In genomic region chr17:71195633-71196391, GRCm38 (mm10) we compare ENCODE assay signal across 8 mouse cellular contexts. TPM values are rescaled to one million over a fixed set of nuclear protein-coding genes. Genes with fewer than 3 reads are reported as not detected.
DNase-seq lines count a peak whose midpoint lies in the region; ATAC-seq and TF ChIP-seq lines count a peak whose summit lies in the region.

No protein-coding gene starts in this region.

- H3K27ac ChIP-seq in forebrain, embryonic 12.5 days, result no peak overlapping the region
- 0 out of 2 replicates have a peak overlapping the region, but pooled peaks have one; percentile 9 for H3K27ac ChIP-seq in intestine, postnatal 0 days (ENCODE audit: low read depth, low read length)
- H3K27ac ChIP-seq in lung, embryonic 15.5 days, result no peak overlapping the region

- peaks cover 16% of the 10 kb centered on the region for H3K4me1 ChIP-seq in forebrain, embryonic 12.5 days
- H3K4me1 ChIP-seq in intestine, postnatal 0 days (replicated peaks; ENCODE audit: control insufficient read depth, insufficient read depth, low read length), result no peaks in the 10 kb centered on the region
- peaks cover 22% of the 10 kb centered on the region for H3K4me1 ChIP-seq in lung, embryonic 15.5 days

- H3K9me3 ChIP-seq in forebrain, embryonic 12.5 days, result no peaks in the 10 kb centered on the region
- H3K9me3 ChIP-seq in intestine, postnatal 0 days (ENCODE audit: control insufficient read depth), result no peaks in the 10 kb centered on the region
- H3K9me3 ChIP-seq in lung, embryonic 15.5 days, result no peaks in the 10 kb centered on the region

- DNase-seq in left cerebral cortex, postnatal 4 days, result peak; percentile 18
- no peak for DNase-seq in left cerebral cortex, adult 9 months (ENCODE audit: low spot score in 2 of 2)
- DNase-seq in T-cell, adult 2 months (ENCODE audit: low spot score), result peak; percentile 61
- DNase-seq in spleen, adult 12 weeks (ENCODE audit: low spot score), result peak; percentile 67
- DNase-seq in right cerebral cortex, postnatal 25 days, result no peak

- 55% methylated on average over 10 of the region's 10 CpGs for WGBS in forebrain, embryonic 12.5 days
- 28% methylated on average over 10 of the region's 10 CpGs for WGBS in intestine, postnatal 0 days
- 23% methylated on average over 10 of the region's 10 CpGs for WGBS in lung, embryonic 15.5 days

- no peak overlapping the region for H3K4me3 ChIP-seq in forebrain, embryonic 12.5 days (replicated peaks)
- peak overlapping the region; percentile 16; the same call in 1 of the 2 replicates for H3K4me3 ChIP-seq in intestine, postnatal 0 days (ENCODE audit: low read depth, low read length)
- H3K4me3 ChIP-seq in lung, embryonic 15.5 days, result peak overlapping the region; percentile 11; the same call in 1 of the 2 replicates

- peak; percentile 23; the same call in 1 of the 2 replicates for ATAC-seq in forebrain, embryonic 12.5 days (ENCODE audit: low FRiP score)
- ATAC-seq in intestine, postnatal 0 days, result peak; percentile 9; the same call in 1 of the 2 replicates
- no peak for ATAC-seq in lung, embryonic 15.5 days (ENCODE audit: borderline replicate concordance, extremely low read depth, low FRiP score, low TSS enrichment)

- TF ChIP-seq CTCF in intestine, postnatal 0 days (IDR thresholded peaks at IDR 0.05; ENCODE audit: low read depth), result peak; percentile 72

- H3K36me3 ChIP-seq in forebrain, embryonic 12.5 days (replicated peaks), result no peaks in the 10 kb centered on the region
- H3K36me3 ChIP-seq in intestine, postnatal 0 days (ENCODE audit: control insufficient read depth, insufficient read depth), result peaks cover 7% of the 10 kb centered on the region; the same call in 1 of the 2 replicates
- no peaks in the 10 kb centered on the region for H3K36me3 ChIP-seq in lung, embryonic 15.5 days

- no peak overlapping the region for H3K9ac ChIP-seq in forebrain, embryonic 12.5 days
- 0 out of 2 replicates have a peak overlapping the region, but pooled peaks have one; percentile 0 for H3K9ac ChIP-seq in intestine, postnatal 0 days (ENCODE audit: low read depth, low read length)
- H3K9ac ChIP-seq in lung, embryonic 15.5 days, result no peak overlapping the region

- H3K27me3 ChIP-seq in forebrain, embryonic 12.5 days, result no peaks in the 10 kb centered on the region
- no peaks in the 10 kb centered on the region for H3K27me3 ChIP-seq in intestine, postnatal 0 days (replicated peaks; ENCODE audit: control insufficient read depth, insufficient read depth, low read length)
- H3K27me3 ChIP-seq in lung, embryonic 15.5 days, result no peaks in the 10 kb centered on the region

- intact Hi-C loops in left cerebral cortex, postnatal 4 days (cut with DNase I), result loop anchor here (5.0 kb wide), 1 partner anchor 134 kb away; no protein-coding TSS in a partner anchor

- no peak overlapping the region for H3K4me2 ChIP-seq in forebrain, embryonic 12.5 days
- H3K4me2 ChIP-seq in intestine, postnatal 0 days (replicated peaks; ENCODE audit: low read depth), result peak overlapping the region; percentile 51
- H3K4me2 ChIP-seq in lung, embryonic 15.5 days, result peak overlapping the region; percentile 47

RNA-seq across cellular contexts. Expression of gene Lpin2, which starts 13.5 kb away (rescaled TPM):
- 10 to 100 TPM; 68.6 to 71.5 TPM for total RNA-seq in left cerebral cortex, postnatal 4 days (2021)
- polyA plus RNA-seq in forebrain, embryonic 12.5 days (2016; fragmentation: Nextera tagmentation; extraction: Ambion mirVana), result 41.5 and 45.3 TPM in 2 replicates
- 22.2 and 24.8 TPM in 2 replicates for polyA plus RNA-seq in intestine, postnatal 0 days (2015; fragmentation: Nextera tagmentation; extraction: Ambion mirVana)
- 29.8 and 31.8 TPM in 2 replicates for polyA plus RNA-seq in lung, embryonic 15.5 days (2015; fragmentation: Nextera tagmentation; extraction: Ambion mirVana)

Comparison
In these comparisons a context has a peak if more than half of its experiments do, and no peak if none do; other contexts are left out.
1. DNase-seq: peak in left cerebral cortex, postnatal 4 days (single experiment), T-cell, adult 2 months (single experiment) and spleen, adult 12 weeks (single experiment); none in left cerebral cortex, adult 9 months (0 of 2) and right cerebral cortex, postnatal 25 days (single experiment).